Mouse (Mus musculus) adrenal gland, postnatal 10 days (tissue): ENCODE results near the gene Acer1. TPM values are rescaled to one million over a fixed set of nuclear protein-coding genes. Genes with fewer than 3 reads are reported as not detected.

Experiments
- DNase-seq: peaks from one replicate; pipeline ENCODE4 v3.0.0; 2021; ENCODE audit warnings: mixed read lengths
- long read RNA-seq, 2 experiments: library from polyadenylated mRNA; stranded (forward); transcript quantifications; one replicate each; pipeline ENCODE4 v2.0.0; 2021
- total RNA-seq, 2 experiments: library from RNA; stranded (reverse); gene quantifications; 2 replicates each; pipeline ENCODE4 v1.2.3; 2021

Acer1 gene
- not detected for total RNA-seq
- long read RNA-seq, experiment 1: 0 reads
- long read RNA-seq, experiment 2: 0 reads

- DNase-seq: no peak
These were observed at the start of gene Acer1 for GRCm38 (mm10) chr17:56982013-56982412. Acer1 (minus strand) TSS chr17:56982126.

- DNase-seq: peak; percentile 67
These were observed 49.2 kb upstream of the Acer1 start, which contains the start of gene Khsrp for GRCm38 (mm10) chr17:57030931-57031660. Khsrp (minus strand) TSS chr17:57031522.

- DNase-seq: peak; percentile 49
These were observed 47.8 kb upstream of the Acer1 start for GRCm38 (mm10) chr17:57029691-57030090.

- no peak for DNase-seq
These were observed 45.5 kb upstream of the Acer1 start for GRCm38 (mm10) chr17:57027471-57027870.

GRCm38 (mm10) chr17:57020960-57021359 lies 39.0 kb upstream of the Acer1 start:
- DNase-seq: no peak

GRCm38 (mm10) chr17:57019693-57020092 lies 37.8 kb upstream of the Acer1 start:
- no peak for DNase-seq

GRCm38 (mm10) chr17:57012245-57012795 lies 30.4 kb upstream of the Acer1 start:
- no peak for DNase-seq

GRCm38 (mm10) chr17:57011236-57012141 lies 29.6 kb upstream of the Acer1 start, which contains the start of the genes Gtf2f1 and Gm17949:
Gtf2f1 (minus strand) TSS chr17:57011288.
Gm17949 (plus strand) TSS chr17:57011469.
- DNase-seq: peak; percentile 96

GRCm38 (mm10) chr17:57010911-57011235 lies 28.9 kb upstream of the Acer1 start:
- no peak for DNase-seq

- DNase-seq: no peak
These were observed 25.4 kb upstream of the Acer1 start for GRCm38 (mm10) chr17:57007137-57007905.

- DNase-seq: no peak
These were observed 22.1 kb upstream of the Acer1 start for GRCm38 (mm10) chr17:57003994-57004393.

GRCm38 (mm10) chr17:57001228-57001627 lies 19.3 kb upstream of the Acer1 start:
- no peak for DNase-seq

- peak; percentile 47 for DNase-seq
These were observed 18.2 kb upstream of the Acer1 start, which contains the start of gene Pspn for GRCm38 (mm10) chr17:56999968-57000609. Pspn (minus strand) TSS chr17:57000018.

GRCm38 (mm10) chr17:56999414-56999813 lies 17.5 kb upstream of the Acer1 start:
- peak; percentile 70 for DNase-seq

- peak; percentile 96 for DNase-seq
These were observed 15.2 kb upstream of the Acer1 start, which contains the start of gene Alkbh7 for GRCm38 (mm10) chr17:56997029-56997667. Alkbh7 (plus strand) TSS chr17:56997339.

GRCm38 (mm10) chr17:56996506-56996905 lies 14.6 kb upstream of the Acer1 start:
- DNase-seq: no peak

GRCm38 (mm10) chr17:56995046-56995445 lies 13.1 kb upstream of the Acer1 start:
- DNase-seq: peak; percentile 53

- DNase-seq: no peak
These were observed 9.0 kb upstream of the Acer1 start for GRCm38 (mm10) chr17:56990966-56991365.

- peak; percentile 95 for DNase-seq
These were observed 8.3 kb upstream of the Acer1 start, which contains the start of gene Clpp for GRCm38 (mm10) chr17:56990115-56990746. Clpp (plus strand) TSS chr17:56990305.
